Mouse (Mus musculus): ENCODE measurements around the gene Irgc1. TPM values are rescaled to one million over a fixed set of nuclear protein-coding genes. Genes with fewer than 3 reads are reported as not detected.

Irgc1 gene
- total and polyA plus RNA-seq, 3 experiments: not detected

- DNase-seq (ENCODE audit: low read depth, low spot score): peak; percentile 76
- Histone ChIP-seq H3K27me3 (ENCODE audit: control insufficient read depth in 1 of 2, insufficient read depth in 2 of 2, low read length in 2 of 2) (no peaks in the 10 kb centered on the region), H3K36me3 (ENCODE audit: control insufficient read depth in 1 of 2, insufficient read depth in 2 of 2, low read length in 2 of 2) (no peaks in the 10 kb centered on the region), H3K9ac (ENCODE audit: control insufficient read depth, low read depth, low read length, poor library complexity, severe bottlenecking) (no peak overlapping the region), H3K79me2 (ENCODE audit: control insufficient read depth, insufficient read depth, low read length, poor library complexity) (no peaks in the 10 kb centered on the region), H3K9me3 (replicated peaks; ENCODE audit: insufficient read depth, low read length) (no peaks in the 10 kb centered on the region), H3K4me3 (ENCODE audit: control insufficient read depth in 1 of 2, insufficient read depth in 1 of 2, low read depth in 2 of 2, low read length in 2 of 2) (no peak overlapping the region), H3K27ac (ENCODE audit: control insufficient read depth, low read depth, low read length) (no peak overlapping the region), H3K4me1 (ENCODE audit: control insufficient read depth in 1 of 2, insufficient read depth in 2 of 2, low read length in 2 of 2) (no peaks in the 10 kb centered on the region)
- TF ChIP-seq MAZ (IDR thresholded peaks at IDR 0.05; ENCODE audit: low read depth, low read length): no peak
- no peak for TF ChIP-seq HCFC1 (IDR thresholded peaks at IDR 0.05; ENCODE audit: low read depth, low read length)
- TF ChIP-seq CTCF (IDR thresholded peaks at IDR 0.05 in 2 of 3, conservative IDR thresholded peaks at IDR 0.05 in 1 of 3; ENCODE audit: control insufficient read depth in 1 of 3, insufficient read depth in 1 of 3, low read depth in 2 of 3, low read length in 3 of 3, poor library complexity in 1 of 3, severe bottlenecking in 1 of 3): peak; percentile 59 to 73 (median 60)
- no peak; the same call in 1 of the 2 replicates for TF ChIP-seq ZC3H11A (IDR thresholded peaks at IDR 0.05; ENCODE audit: low read depth, low read length)
- peak; percentile 35; the same call in 1 of the 2 replicates for TF ChIP-seq SMC3 (IDR thresholded peaks at IDR 0.05; ENCODE audit: low read depth, low read length)
- TF ChIP-seq TBP (IDR thresholded peaks at IDR 0.05; ENCODE audit: low read depth, low read length): 0 out of 2 replicates have a peak, but pooled peaks have one; percentile 13
Observed at GRCm38 (mm10) chr7:24500929-24501328, 48.8 kb upstream of the Irgc1 start.

GRCm38 (mm10) chr7:24499856-24500577, 47.9 kb upstream of the Irgc1 start:
- TF ChIP-seq TAL1 (IDR thresholded peaks at IDR 0.05; ENCODE audit: low read length) (no peak), MYB (IDR thresholded peaks at IDR 0.05; ENCODE audit: low read depth, low read length) (no peak), UBTF (IDR thresholded peaks at IDR 0.05; ENCODE audit: borderline replicate concordance, insufficient read depth, low read depth, low read length) (no peak), ZC3H11A (IDR thresholded peaks at IDR 0.05; ENCODE audit: low read depth, low read length) (no peak), ZKSCAN1 (IDR thresholded peaks at IDR 0.05; ENCODE audit: low read depth, low read length) (no peak), SIN3A (IDR thresholded peaks at IDR 0.05; ENCODE audit: low read length) (no peak), POLR2A (IDR thresholded peaks at IDR 0.05; ENCODE audit: control insufficient read depth in 1 of 2, insufficient read depth in 1 of 2, low read depth in 1 of 2, low read length in 2 of 2, poor library complexity in 1 of 2) (no peak), RAD21 (IDR thresholded peaks at IDR 0.05; ENCODE audit: low read depth, low read length) (no peak), NRF1 (IDR thresholded peaks at IDR 0.05; ENCODE audit: insufficient read depth, low read depth, low read length, poor library complexity, severe bottlenecking) (no peak), ZNF384 (IDR thresholded peaks at IDR 0.05; ENCODE audit: low read depth, low read length) (no peak), ETS1 (IDR thresholded peaks at IDR 0.05; ENCODE audit: low read depth, low read length) (no peak), KAT2A (conservative IDR thresholded peaks at IDR 0.05; ENCODE audit: low read depth, low read length) (no peak), MEF2A (IDR thresholded peaks at IDR 0.05; ENCODE audit: extremely low read depth, insufficient replicate concordance, low read depth, low read length, poor library complexity, severe bottlenecking) (no peak), SMC3 (IDR thresholded peaks at IDR 0.05; ENCODE audit: low read depth, low read length) (no peak), CTCF (IDR thresholded peaks at IDR 0.05 in 2 of 3, conservative IDR thresholded peaks at IDR 0.05 in 1 of 3; ENCODE audit: control insufficient read depth in 1 of 3, insufficient read depth in 1 of 3, low read depth in 2 of 3, low read length in 3 of 3, poor library complexity in 1 of 3, severe bottlenecking in 1 of 3) (no peak), MXI1 (IDR thresholded peaks at IDR 0.05; ENCODE audit: low read depth, low read length) (no peak), ELF1 (IDR thresholded peaks at IDR 0.05; ENCODE audit: low read depth, low read length) (no peak), ZMIZ1 (IDR thresholded peaks at IDR 0.05; ENCODE audit: low read depth, low read length) (no peak), HCFC1 (IDR thresholded peaks at IDR 0.05; ENCODE audit: low read depth, low read length) (no peak), USF1 (IDR thresholded peaks at IDR 0.05; ENCODE audit: low read depth, low read length) (no peak)
- Histone ChIP-seq H3K36me3 (ENCODE audit: control insufficient read depth in 1 of 2, insufficient read depth in 2 of 2, low read length in 2 of 2) (no peaks in the 10 kb centered on the region), H3K4me1 (ENCODE audit: control insufficient read depth in 1 of 2, insufficient read depth in 2 of 2, low read length in 2 of 2) (no peaks in the 10 kb centered on the region), H3K9ac (ENCODE audit: control insufficient read depth, low read depth, low read length, poor library complexity, severe bottlenecking) (no peak overlapping the region), H3K27ac (ENCODE audit: control insufficient read depth, low read depth, low read length) (no peak overlapping the region), H3K4me3 (ENCODE audit: control insufficient read depth in 1 of 2, insufficient read depth in 1 of 2, low read depth in 2 of 2, low read length in 2 of 2) (no peak overlapping the region), H3K79me2 (ENCODE audit: control insufficient read depth, insufficient read depth, low read length, poor library complexity) (no peaks in the 10 kb centered on the region), H3K27me3 (ENCODE audit: control insufficient read depth in 1 of 2, insufficient read depth in 2 of 2, low read length in 2 of 2) (no peaks in the 10 kb centered on the region), H3K9me3 (replicated peaks; ENCODE audit: insufficient read depth, low read length) (no peaks in the 10 kb centered on the region)
- DNase-seq (ENCODE audit: low read depth, low spot score): no peak

All from MEL (cell line).